Comparison of ENCODE assay signal across 8 mouse cellular contexts in the genomic region with DNA sequence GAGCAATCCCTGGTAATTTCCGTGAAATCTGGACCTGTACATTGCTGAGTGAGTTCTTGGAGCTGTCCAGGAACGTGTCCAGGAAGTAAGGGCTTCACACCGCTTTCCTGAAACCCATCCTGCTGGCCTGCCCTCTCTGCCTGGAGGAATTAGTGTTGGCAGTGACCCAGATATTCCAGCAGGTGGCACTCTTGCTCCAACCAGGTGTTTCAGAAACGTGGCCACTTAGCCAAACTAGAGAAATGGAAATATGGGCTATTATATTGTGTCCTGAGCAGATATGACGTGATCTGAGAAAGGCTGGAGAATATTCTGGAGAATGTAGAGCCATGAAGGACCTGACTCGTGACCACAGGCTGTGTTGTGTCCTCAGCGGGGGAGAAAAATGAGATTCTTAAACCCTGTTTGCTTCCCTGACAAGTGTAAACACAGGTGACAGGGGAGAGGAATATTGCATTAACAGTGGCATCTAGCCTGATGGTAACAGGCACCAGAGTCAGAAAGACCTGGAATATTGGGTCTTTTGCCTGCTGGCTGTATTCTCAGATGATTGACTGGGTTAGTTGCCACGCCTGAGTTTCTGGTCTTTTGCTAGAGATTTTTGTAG.
DNase-seq lines count a peak whose midpoint lies in the region; ATAC-seq and TF ChIP-seq lines count a peak whose summit lies in the region.

No protein-coding gene starts in this region.

- H3K9me3 ChIP-seq in forebrain, postnatal 0 days (ENCODE audit: low read length) = no peaks in the 10 kb centered on the region
- no peaks in the 10 kb centered on the region for H3K9me3 ChIP-seq in hindbrain, embryonic 10.5 days
- H3K9me3 ChIP-seq in lung, postnatal 0 days (ENCODE audit: low read length) = no peaks in the 10 kb centered on the region

- no peak overlapping the region for H3K4me2 ChIP-seq in forebrain, postnatal 0 days (ENCODE audit: low read depth)
- no peak overlapping the region for H3K4me2 ChIP-seq in lung, postnatal 0 days (replicated peaks; ENCODE audit: low read depth, low read length)

- 21% methylated on average over 8 of the region's 8 CpGs for WGBS in forebrain, postnatal 0 days
- WGBS in hindbrain, embryonic 10.5 days = 19% methylated on average over 8 of the region's 8 CpGs
- WGBS in lung, postnatal 0 days = 11% methylated on average over 8 of the region's 8 CpGs

- H3K27me3 ChIP-seq in forebrain, postnatal 0 days (ENCODE audit: insufficient read depth, low read length) = no peaks in the 10 kb centered on the region
- H3K27me3 ChIP-seq in hindbrain, embryonic 10.5 days (ENCODE audit: insufficient read depth, poor library complexity, severe bottlenecking) = peaks cover 24% of the 10 kb centered on the region
- no peaks in the 10 kb centered on the region for H3K27me3 ChIP-seq in lung, postnatal 0 days (replicated peaks; ENCODE audit: insufficient read depth, low read length)

- TF ChIP-seq EP300 in lung, postnatal 0 days (IDR thresholded peaks at IDR 0.05) = peak; percentile 56; the same call in 1 of the 2 replicates

- H3K27ac ChIP-seq in forebrain, postnatal 0 days (ENCODE audit: low read depth, low read length) = no peak overlapping the region
- 0 out of 2 replicates have a peak overlapping the region, but pooled peaks have one; percentile 54 for H3K27ac ChIP-seq in hindbrain, embryonic 10.5 days
- no peak overlapping the region for H3K27ac ChIP-seq in lung, postnatal 0 days (ENCODE audit: low read length)

- ATAC-seq in forebrain, postnatal 0 days = peak; percentile 84
- ATAC-seq in lung, postnatal 0 days = peak; percentile 32

- DNase-seq in MEL-GATA-1-ER (ENCODE audit: extremely low read depth, low read depth) = peak; percentile 59
- DNase-seq in cerebellum, adult 18-20 months = peak; percentile 67 to 75
- peak; percentile 88 for DNase-seq in forebrain, postnatal 0 days
- peak; percentile 84 for DNase-seq in hindbrain, embryonic 10.5 days (ENCODE audit: low spot score)
- peak; percentile 65 to 86 for DNase-seq in layer of hippocampus, adult 8-10 months (ENCODE audit: low spot score in 2 of 2)
- peak; percentile 91 for DNase-seq in lung, postnatal 0 days (ENCODE audit: low spot score)
- DNase-seq in ovary, postnatal 14 days (ENCODE audit: low spot score) = peak; percentile 83
- DNase-seq in thymus, postnatal 10 days (ENCODE audit: low spot score in 2 of 2) = peak; percentile 59 to 83

- peak; percentile 96 for TF ChIP-seq CTCF in forebrain, postnatal 0 days (IDR thresholded peaks at IDR 0.05; ENCODE audit: low read depth)
- TF ChIP-seq CTCF in lung, postnatal 0 days (IDR thresholded peaks at IDR 0.05) = peak; percentile 98

- H3K4me3 ChIP-seq in forebrain, postnatal 0 days (ENCODE audit: low read depth, low read length) = no peak overlapping the region
- no peak overlapping the region for H3K4me3 ChIP-seq in hindbrain, embryonic 10.5 days
- H3K4me3 ChIP-seq in lung, postnatal 0 days (ENCODE audit: low read depth, low read length) = no peak overlapping the region

- no peaks in the 10 kb centered on the region for H3K4me1 ChIP-seq in forebrain, postnatal 0 days (ENCODE audit: insufficient read depth)
- H3K4me1 ChIP-seq in hindbrain, embryonic 10.5 days (replicated peaks) = peaks cover 47% of the 10 kb centered on the region
- peaks cover 15% of the 10 kb centered on the region; the same call in 1 of the 2 replicates for H3K4me1 ChIP-seq in lung, postnatal 0 days (ENCODE audit: insufficient read depth, low read depth, low read length)

- H3K36me3 ChIP-seq in forebrain, postnatal 0 days (ENCODE audit: insufficient read depth) = no peaks in the 10 kb centered on the region
- H3K36me3 ChIP-seq in hindbrain, embryonic 10.5 days = no peaks in the 10 kb centered on the region
- H3K36me3 ChIP-seq in lung, postnatal 0 days (ENCODE audit: insufficient read depth, low read length) = no peaks in the 10 kb centered on the region

- no peak overlapping the region for H3K9ac ChIP-seq in forebrain, postnatal 0 days
- H3K9ac ChIP-seq in lung, postnatal 0 days (replicated peaks; ENCODE audit: low read depth) = no peak overlapping the region
